Mouse (Mus musculus) layer of hippocampus, adult 9-11 months (tissue): ENCODE measurements around the gene Ppp1r14a.

Experiments
- DNase-seq: peaks from one replicate; pipeline ENCODE4 v3.0.0; 2022

The Ppp1r14a gene

DNA sequence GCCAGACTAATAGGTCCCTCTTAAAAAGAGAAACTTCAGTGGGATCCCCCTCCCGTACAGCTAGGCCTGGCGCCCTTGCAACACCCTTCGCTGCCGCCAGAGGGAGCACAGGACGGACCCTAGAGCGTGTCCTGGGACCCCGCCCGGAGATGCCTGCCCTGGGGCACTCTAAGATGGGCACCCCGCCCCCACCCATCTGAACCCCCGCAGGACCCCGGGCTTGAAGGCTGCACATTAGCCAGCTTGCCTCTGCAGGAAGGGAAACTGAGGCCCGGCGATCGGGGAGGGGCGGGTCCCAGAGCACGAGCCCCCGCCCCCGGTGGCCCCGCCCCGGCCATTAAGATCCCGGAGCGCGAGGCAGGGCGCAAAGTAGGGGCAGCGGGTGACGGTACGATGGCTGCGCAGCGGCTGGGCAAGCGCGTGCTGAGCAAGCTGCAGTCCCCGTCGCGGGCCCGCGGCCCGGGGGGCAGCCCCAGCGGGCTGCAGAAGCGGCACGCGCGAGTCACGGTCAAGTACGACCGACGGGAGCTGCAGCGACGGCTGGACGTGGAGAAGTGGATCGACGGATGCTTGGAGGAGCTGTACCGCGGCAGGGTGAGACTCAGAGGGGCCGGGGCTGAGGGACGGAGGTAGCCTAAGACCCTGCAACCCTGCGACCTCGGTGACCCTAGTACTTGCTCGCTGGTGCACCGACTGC lies at the start of gene Ppp1r14a:
Gene Ppp1r14a (plus strand): TSS at position 367 of the 697 bp plus-strand sequence.
- DNase-seq = no peak

DNA sequence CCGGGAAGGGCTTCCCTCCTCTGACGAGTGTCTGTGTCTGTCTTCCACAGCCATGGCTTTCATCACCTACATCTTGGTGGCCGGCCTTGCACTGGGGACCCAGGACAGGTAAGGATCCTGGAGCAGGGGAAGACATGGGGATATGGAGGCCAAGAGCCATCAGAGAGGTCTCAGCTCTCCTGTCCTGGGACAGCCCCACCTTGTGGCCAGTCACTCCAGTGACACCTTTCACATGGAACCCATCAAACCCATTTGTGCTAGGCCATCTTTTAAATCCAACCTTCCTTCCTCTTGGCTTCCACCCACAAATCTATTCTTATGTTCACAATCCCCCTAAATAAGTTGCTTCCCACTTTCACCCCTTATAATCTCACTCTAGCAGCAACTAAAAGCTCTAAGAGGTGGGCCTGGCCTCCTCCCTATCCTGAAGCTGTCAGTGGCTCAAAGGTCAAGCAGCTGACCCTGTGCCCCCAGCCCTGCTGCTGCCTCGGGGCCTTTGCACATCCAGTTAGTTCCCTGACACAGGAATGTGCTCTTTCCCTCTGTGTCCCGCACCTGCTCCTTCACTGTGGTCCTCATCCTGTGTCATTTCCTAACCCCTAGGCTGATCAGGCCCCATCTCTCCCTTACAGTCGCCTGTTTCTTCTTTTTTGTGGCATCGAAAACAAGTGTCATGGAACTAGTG lies 44.2 kb upstream of the Ppp1r14a start:
- no peak for DNase-seq

DNA sequence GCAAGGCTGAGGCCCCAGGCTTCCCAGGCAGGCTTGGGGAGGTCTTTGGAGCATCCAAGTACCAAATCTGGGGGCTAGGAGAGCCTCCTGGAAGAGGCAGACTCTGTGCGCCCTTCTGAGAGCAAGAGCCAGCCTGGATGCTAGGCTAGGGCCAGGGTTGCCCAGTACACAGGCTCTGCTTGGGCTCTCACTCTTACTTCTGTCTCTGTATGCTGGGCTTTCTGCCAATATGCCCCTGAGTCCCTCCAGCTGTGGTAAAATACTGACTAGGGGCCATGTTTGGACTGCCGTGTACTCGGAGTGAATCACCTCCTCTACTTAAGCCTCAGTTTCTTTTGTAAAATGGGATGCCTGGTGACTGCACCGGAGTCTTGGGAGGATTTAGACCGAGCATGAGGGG lies 43.1 kb upstream of the Ppp1r14a start:
- no peak for DNase-seq

DNA sequence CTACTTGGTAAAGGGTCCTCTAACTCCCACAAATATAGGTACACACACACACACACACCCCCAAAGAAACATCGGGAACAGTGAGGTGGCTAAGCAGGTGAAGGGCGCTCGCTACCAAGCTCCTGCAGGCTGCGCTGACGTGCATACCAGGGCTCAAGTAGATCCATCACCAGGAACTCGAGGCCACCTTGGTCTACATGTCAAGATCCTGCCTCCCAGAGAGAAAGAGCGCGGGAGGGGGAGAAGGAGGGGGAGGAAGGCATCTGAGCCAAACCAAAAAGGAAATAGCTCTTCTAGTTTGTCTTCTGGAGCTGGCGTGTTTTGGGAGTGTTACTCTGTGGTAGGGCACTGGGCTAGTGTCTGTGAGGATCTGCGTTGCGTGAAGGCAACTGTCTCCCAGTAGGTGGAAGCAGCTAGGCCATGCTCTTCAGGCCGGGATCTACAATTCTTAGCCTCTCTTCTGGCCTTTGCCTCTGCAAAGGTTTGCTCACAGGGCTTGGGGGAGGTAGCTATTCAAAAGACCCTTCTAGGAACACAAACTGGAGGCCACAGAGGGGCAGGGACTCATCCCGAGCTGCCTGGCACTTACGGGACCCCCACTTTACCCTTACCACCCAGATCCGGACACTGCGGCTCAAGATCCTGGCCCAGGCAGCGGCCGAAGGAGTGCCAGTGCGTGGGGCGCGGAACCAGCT lies 42.3 kb upstream of the Ppp1r14a start:
- DNase-seq = no peak

DNA sequence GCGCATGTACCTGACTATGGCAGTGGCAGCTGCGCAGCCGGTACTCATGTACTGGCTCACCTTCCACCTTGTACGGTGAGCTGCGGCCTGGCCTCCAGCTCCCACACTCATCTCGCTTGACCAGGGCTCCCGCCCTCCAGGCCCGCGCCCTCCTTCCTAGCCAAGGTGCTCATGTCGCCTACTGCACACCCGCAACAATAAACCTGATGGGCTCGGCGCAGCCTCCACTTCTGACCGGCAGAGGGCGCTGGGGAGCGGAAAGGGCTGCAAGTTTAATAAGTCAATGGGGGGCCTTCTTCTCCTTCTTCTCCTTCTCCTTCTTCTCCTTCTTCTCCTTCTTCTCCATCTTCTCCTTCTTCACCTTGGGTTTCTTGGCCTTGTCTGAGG lies 41.8 kb upstream of the Ppp1r14a start:
- no peak for DNase-seq

DNA sequence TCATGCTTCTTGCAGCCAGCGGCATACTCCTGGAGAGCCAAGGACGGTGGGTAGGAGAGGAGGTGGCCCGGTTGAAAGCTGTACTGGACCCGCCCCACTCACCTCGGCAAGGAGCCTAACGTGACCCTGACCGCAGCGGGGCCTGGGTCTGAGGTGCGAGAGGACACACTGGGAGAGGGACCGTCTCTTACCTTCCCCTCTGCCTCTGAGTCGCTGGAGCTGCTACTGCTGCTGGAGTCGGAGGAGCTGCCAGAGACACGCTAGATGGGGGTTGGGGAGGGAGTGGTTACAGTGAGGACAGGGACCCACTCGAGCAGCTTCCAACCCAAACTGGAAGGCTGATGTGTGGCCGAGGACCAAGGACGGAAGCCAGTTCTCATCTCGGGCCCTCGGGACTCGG lies 41.4 kb upstream of the Ppp1r14a start:
- no peak for DNase-seq

DNA sequence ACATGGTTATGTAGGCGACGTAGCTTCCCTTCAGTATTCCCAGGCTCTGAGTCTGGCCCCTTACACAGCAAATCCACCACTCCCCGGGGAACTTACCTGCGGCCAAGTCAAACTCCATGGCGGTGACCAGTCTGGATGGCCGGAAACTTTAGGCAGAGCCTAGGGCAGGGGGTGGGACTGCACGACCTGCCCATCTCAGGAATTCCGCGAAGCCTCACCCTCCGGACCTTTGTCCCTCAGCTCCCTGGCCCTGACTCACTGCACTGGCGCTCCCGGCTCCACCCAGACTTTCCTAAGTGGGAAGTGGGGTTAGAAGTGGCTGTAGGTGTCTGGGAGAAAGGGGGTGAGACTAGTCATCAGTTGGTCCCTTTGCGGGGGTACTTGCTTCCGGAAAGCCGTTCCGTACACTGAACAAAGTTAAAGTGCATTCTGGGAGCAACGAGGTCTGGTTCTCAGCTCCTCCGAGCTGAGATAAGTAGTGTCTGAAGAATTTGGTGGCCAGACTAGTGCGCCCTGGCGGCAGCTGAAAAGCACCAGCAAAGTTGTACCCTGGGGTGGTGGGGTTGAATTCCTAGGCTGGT lies 40.8 kb upstream of the Ppp1r14a start, which contains the start of gene 2200002D01Rik:
Gene 2200002D01Rik (minus strand): TSS at position 206 of the 581 bp plus-strand sequence.
- no peak for DNase-seq

DNA sequence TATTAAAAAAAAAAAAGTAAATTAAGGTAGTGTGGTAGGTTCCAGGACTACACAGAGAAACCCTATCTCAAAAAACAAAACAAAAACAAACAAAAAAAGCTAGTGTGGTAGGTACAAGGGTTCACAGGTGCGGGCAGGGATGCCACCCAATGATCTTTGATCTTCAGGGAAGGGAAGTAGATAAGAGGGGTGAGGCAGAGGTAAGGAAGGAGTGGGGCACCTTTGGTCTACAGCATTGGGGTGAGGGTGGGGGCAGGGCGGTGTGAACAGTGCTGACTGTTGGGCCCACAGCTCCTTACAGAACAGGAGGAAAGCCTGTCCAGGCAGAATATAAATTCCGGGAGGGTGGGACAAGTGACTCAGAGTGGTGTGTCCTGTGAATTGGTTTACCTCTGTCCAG lies 37.9 kb upstream of the Ppp1r14a start:
- no peak for DNase-seq

DNA sequence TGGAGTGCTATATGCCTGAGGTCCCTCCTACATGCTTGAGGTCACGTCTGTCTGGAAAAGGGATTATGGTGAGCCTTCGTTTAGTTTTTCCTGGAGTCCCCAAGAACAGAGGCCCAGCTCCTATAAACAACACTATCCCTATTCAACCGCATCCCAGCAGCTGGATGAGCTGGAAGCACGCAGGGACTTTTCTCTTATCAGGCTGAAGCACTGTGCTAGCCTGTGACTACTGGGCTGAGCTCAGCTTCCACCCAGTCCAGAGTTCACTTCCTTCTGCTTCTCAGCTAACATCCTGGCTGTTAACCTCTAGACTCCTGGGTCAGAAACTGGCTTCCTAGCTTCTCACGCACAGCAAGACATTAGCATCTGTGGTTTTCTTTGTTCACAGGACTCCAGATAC lies 35.3 kb upstream of the Ppp1r14a start:
- DNase-seq = no peak

DNA sequence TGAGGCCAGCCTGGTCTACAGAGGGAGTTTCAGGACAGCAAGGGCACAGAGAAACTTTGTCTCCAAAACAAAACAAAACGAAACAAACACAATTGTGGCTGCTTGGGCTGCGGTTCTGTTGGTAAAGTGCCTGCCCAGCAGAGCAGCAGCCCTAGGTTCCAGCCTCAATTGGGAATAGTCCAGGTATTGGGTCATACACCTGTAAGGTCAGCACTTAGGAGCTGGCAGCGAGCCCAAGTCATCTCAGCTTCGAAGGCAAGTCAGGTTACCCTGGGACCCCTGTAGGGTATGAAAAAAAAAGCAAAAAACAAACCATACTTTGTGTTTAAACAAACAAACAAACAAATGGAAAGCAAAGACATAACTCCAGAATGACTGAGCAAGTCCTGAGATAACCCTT lies 33.2 kb upstream of the Ppp1r14a start:
- DNase-seq = no peak

DNA sequence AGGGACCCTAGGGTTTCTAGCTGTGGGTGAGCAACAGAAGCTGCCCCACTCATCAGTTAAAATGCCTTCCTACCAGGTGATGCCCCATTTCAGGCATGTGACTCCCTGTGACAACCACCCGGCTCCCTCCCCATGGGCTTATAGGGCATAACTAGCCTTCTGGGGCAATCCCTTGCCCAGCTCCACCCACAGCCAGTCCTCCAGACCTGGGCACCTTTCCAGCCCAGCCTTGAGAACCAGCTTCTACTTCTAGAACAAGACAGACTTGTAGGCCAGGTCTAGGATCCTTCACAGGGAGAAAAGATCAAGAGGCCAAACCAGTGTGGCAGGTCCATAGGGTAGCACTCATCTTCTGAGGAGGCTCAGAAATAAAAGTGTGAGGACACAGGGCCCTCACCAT lies 31.7 kb upstream of the Ppp1r14a start:
- DNase-seq = no peak

DNA sequence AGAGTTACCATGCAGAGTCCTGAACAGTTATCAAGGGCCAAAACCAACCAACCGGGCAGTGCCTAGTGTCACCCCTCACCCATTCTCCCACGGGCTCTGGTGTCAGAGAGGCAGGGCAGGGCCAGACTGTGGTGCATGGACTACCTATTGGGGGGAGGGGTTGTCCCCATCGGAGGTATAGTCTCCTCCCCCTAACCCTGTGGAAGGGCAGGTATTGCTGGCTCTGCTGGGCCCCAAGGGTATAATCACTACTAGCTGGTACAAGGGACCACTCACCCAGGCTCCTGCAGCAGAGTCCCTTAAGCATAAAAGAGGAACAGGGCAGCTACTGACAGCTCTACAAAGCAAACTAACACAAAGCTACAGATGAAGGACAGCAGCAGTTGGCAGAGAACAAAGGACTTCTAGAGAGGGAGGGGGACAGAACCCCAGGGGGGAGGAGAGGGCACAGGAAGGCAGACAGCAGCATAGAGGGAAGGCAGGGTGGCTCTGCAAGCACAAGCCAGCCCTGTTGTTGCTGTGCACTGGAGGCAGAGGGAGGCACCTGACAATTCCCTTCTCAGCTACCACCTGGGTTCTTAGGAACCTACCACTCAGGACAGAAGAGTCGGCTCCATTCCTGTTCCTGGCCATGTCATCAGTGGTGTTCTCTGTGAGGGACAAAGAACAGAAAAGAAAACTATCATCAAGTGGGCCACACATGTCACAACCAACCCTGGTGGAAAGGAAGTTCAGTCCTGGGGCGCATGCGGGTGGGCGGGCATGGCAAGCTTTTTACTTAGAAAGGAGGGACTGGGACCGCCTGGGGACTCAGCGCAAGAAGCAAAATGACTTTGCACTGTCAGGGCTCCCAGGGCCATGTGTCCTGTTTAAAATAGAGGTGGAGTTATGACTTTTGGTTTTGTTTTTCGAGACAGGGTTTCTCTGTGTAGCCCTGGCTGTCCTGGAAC lies 29.1 kb upstream of the Ppp1r14a start:
- no peak for DNase-seq

DNA sequence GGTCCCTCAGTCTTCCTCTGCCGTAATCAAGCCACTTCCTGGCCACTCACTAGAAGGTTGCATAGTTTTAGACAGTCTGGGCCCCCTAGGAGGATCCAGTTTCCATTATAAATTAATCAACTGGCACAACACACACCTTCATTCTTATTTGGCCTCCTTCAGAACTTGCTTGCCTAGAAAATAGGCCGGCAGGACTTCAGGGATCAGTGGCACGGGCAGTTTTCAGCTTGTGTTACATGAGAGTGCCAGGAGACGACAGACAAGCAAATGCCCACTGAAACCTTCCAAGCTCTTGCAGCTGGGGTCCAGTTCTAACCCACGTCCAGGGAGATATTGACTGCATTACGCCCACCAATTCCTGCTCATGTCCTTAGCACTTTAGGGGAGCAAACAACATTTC lies 27.0 kb upstream of the Ppp1r14a start:
- no peak for DNase-seq

DNA sequence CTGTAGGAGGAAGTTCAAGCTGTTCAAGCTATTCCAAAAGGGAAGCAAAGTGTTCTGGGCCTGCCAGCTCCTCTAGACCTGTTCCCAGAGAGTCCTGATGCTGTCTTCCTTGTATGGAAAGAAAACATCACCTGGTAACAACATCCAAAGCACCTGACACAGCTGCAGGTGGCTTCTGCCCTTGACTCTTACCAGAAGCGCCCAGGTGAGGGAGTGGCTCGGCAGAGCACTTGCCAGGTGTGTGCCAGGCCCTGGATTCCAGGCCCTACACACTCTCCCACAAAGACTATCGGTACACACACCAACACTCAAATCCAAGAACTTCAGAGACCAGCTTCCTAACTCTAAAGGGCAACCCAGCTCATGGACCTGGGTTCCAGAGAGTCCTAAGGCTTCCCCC lies 25.3 kb upstream of the Ppp1r14a start:
- DNase-seq = no peak

DNA sequence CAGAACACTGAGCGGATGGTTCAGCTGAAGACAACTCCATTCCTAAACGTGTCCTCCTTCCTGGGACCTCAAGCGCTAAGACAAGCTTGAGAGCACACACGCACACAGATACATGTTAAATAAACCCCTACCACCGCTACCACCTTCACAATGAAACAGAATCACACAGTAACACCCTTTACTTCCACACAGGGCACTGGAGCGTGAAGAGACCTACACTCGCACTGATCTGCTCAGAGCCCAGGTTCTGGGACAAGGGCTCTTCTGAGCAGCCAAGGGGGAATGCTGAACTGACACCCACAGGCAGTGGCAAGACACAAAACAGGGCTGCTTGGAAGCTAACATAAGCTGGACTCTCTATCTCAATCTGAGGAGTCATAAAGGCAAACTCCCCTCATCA lies 23.5 kb upstream of the Ppp1r14a start:
- no peak for DNase-seq

DNA sequence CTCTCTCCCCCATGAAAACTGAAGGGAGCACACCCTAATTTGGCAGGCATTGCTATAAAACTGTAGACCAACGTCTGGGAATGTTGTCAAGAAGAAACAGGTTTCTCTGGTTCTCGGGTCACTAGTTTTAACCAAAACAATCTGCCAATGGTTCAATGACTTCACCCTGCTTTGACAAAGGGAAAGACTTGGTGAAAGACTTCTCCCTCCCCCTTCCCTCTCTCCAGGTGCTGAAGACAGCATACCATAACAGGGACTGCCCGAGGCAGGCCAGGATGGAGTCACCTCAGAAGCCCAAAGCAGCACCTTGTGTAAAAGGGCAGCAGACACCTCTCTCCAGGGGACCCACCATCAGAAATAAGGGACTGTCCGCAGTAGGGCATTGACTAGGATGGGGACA lies 22.2 kb upstream of the Ppp1r14a start:
- no peak for DNase-seq

DNA sequence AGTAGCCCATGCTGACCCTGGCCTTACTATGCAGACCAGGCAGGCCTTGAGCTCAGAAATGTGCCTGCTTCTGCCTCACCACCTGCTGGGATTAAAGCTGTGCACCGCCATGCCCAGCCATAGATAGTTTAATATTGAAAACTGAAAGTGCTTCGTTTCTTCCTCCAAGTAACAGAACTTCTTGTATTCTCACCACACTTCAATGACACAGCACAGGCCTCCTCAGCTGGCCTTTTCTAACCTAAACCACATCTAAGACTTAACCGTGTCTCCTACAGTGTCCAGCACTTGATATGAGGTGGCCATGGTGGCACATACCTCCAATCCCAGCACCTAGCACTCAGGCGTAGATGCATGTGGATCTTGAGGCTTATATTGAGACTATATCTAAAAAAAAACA lies 18.7 kb upstream of the Ppp1r14a start:
- no peak for DNase-seq

DNA sequence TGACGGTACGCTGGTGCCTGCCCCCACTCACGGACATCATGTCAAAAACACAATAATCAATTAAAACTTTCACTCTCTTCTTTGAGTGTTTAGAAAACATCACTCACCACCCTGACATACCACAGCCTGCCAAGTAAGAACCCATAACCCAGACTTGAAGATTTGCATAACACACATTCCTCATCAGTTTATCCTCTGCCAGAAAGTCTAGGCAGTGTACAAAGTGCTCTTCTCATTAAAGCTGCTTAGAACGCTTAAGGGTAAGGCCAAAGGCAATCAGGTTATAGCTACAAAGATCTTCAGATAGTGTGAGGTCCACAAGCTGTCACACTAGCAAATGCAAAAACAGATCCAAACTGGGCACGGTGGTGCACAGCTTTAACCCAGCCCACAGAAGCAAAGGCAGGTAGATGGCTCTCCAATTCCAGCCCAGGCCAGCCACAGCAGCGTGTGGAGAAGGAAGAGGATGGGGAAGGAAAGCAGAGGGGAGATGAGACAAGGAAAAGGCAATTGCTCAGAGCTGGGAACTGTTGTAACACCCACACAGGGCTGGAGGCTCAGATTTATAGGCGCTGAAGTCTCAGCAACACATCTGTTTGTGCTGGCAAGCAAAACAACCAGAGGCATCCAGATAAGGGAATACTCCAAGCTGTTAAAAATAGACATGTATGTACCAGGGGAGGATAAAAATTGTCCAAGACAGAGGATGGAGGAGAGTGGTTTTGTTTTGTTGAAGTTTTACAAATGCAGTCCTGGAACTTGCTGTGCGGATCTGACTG lies 17.2 kb upstream of the Ppp1r14a start:
- no peak for DNase-seq

DNA sequence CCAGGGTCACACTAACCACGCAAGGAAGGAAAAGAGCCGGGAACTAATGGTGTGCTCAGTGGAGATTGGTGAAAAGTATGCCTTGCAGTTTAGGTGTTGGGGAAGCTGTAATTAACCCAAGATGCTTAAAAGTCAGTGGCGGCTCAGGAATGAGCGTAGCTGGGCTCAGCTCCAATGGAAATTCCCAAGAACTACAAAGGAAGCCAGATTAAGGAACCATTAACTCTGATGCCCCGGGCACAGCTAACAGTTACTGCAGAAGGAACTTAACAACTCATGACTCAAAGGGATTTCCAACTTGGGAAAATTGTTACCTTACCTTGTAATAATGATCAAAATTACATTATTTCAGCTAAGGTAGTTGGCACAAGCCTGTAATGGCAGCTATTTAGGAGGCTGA lies 12.4 kb upstream of the Ppp1r14a start:
- no peak for DNase-seq

DNA sequence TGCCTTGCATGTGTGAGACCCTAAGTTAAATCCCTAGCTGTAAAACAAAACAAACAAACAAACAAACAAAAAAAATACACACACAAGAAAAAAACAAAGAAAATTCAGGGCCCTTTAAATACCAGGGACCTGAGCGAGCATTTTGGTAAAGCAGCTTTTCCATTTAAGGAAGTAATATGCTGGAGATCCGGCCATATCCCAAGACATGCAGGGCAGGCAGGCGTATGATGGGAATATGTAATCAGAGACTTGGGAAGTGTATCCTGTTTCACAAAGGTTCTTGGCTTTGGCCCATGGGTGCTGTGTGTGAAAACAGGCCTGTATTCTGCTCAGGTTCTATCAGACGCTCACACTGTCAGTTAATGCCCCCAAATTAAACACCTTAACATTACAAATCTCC lies 11.6 kb upstream of the Ppp1r14a start:
- no peak for DNase-seq

DNA sequence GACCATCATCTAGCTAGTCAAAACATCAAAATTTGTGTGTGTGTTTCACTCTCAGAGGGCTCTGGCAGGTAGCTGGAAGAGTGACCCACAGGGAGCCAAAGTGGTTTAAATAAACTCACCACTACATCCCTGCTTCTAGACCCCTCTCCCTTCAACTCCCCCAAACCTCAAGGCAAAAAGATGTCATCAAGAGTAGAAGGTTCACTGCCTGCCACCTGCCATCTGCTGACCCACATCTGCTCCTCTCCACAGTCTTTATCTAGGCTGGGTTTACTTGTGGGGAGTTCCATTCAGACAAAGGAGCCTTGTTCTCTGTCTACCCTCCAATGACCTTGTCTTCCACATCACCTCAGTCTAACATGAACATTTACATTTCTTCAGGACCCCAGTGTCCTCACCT lies 9.8 kb upstream of the Ppp1r14a start:
- no peak for DNase-seq

DNA sequence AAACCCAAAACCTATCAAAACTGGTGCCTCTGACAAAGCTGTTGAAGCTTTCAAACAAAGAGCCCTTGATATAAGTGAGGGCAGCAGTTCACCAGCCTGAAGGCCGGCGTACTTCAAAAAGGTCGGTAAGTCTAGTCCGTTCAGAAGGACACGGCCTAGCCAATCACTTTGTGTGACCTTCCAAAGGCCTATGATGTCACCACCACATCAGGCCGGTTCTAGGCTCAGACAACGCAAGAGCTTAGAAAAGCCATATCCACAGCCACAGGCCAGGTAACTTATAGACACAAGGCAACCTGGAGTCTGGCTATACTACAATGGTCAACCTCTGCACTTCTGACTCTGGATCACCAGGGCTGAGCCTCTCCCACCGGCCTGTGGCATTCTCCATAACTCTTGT lies 9.2 kb upstream of the Ppp1r14a start:
- no peak for DNase-seq
